Mouse (Mus musculus) heart, adult 2 months (tissue): Measurements from ENCODE around the gene Chid1.

Source experiments
- CTCF ChIP-seq: fragments of 200-600 bp; IDR thresholded peaks from 2 replicates; pipeline ENCODE4 v1.8.1; 2022; ENCODE audit warnings: antibody characterized with exemption, mild to moderate bottlenecking, moderate library complexity
- EP300 ChIP-seq: fragments of 200-500 bp; IDR thresholded peaks from 2 replicates; pipeline ENCODE4 v1.6.1; 2011; ENCODE audit warnings: low read depth, low read length, control low read depth; ENCODE audit not compliant: insufficient read depth
- POLR2A ChIP-seq: fragments of 200-500 bp; IDR thresholded peaks from 2 replicates; pipeline ENCODE4 v1.6.1; 2011; ENCODE audit warnings: mild to moderate bottlenecking, low read depth, low read length, control low read depth; ENCODE audit not compliant: insufficient read depth

DNA sequence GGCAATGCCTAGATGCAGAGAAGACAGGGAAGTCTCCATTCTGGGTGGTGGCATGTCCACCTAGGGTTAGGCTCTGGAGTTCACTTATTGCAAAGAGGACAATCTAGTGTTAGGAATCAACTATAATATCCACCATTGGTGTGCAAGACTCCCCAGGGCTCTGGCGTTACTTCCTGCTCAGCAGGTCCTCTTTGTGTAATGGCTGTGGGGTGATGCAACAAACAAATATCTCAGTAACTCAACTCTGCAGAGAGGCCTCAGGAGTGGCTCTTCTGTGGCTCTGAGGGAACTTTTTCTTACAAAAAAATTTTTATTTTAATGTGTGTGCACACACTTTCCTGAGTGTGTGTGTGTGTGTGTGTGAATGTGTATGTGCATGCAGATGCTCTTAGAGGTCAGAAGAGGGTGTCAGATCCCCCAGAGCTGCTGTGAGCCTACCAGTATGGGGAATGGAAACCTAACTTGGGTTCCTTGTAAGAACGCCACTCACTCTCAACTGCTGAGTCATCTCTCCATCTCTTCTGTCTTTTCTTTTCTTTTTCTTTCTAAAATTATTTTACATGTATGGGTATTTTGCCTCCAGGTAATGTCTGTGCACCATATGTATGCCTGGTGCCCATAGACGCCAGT is 9.9 kb upstream of the Chid1 start:
- TF ChIP-seq CTCF = no peak
- no peak for TF ChIP-seq POLR2A
- no peak for TF ChIP-seq EP300
